Mouse (Mus musculus): Measurements from ENCODE around the gene Kansl1l.

GRCm38 (mm10) chr1:66700149-66700692, 117.1 kb downstream of the Kansl1l start:
- TF ChIP-seq POLR2A (IDR thresholded peaks at IDR 0.05; ENCODE audit: borderline replicate concordance, low read depth, low read length) (no peak), CTCF (IDR thresholded peaks at IDR 0.05; ENCODE audit: low read depth, low read length) (no peak)

All from bone marrow macrophage, adult 2 months (primary cell).